Mouse (Mus musculus) liver, postnatal 0 days (tissue): ENCODE results near the gene Ddias. TPM values are rescaled to one million over a fixed set of nuclear protein-coding genes. Genes with fewer than 3 reads are reported as not detected.

Experiments used
- ATAC-seq: fragments of 200-750 bp; cut with Nextera tagmentation; 2 replicates; pipeline ENCODE4 v1.8.0; 2017; ENCODE audit warnings: mild to moderate bottlenecking, moderate library complexity
- DNase-seq: peaks from one replicate; pipeline ENCODE4 v3.0.0-alpha.2; 2016
- H3K27ac ChIP-seq: fragments of 300-500 bp; sonication (generic); 2 replicates; pipeline ENCODE4 v1.5.1; 2014; ENCODE audit warnings: antibody characterized with exemption, moderate library complexity, mild to moderate bottlenecking, low read depth
- H3K27me3 ChIP-seq: fragments of 300-500 bp; sonication (generic); 2 replicates; pipeline ENCODE4 v1.6.1; 2014; ENCODE audit warnings: low read length, control low read depth, mixed read lengths; ENCODE audit not compliant: insufficient read depth
- H3K36me3 ChIP-seq: fragments of 300-500 bp; sonication (generic); replicated peaks from 2 replicates; pipeline ENCODE4 v1.6.1; 2014; ENCODE audit warnings: mild to moderate bottlenecking, control low read depth, low read length, moderate library complexity, mixed read lengths; ENCODE audit not compliant: insufficient read depth
- H3K4me1 ChIP-seq: fragments of 300-500 bp; sonication (generic); 2 replicates; pipeline ENCODE4 v1.6.1; 2014; ENCODE audit warnings: antibody characterized with exemption, mild to moderate bottlenecking, control low read depth; ENCODE audit not compliant: insufficient read depth
- H3K4me2 ChIP-seq: fragments of 300-500 bp; sonication (generic); 2 replicates; pipeline ENCODE4 v1.6.1; 2014; ENCODE audit warnings: low read depth, mild to moderate bottlenecking, low read length, moderate library complexity, mixed read lengths
- H3K4me3 ChIP-seq: fragments of 300-500 bp; sonication (generic); 2 replicates; pipeline ENCODE4 v1.5.1; 2014; ENCODE audit warnings: low read depth, low read length
- H3K9ac ChIP-seq: fragments of 300-500 bp; sonication (generic); replicated peaks from 2 replicates; pipeline ENCODE4 v1.6.1; 2014; ENCODE audit warnings: mild to moderate bottlenecking, moderate library complexity
- H3K9me3 ChIP-seq: fragments of 300-500 bp; sonication (generic); 2 replicates; pipeline ENCODE4 v1.6.1; 2016; ENCODE audit warnings: mild to moderate bottlenecking, control low read depth, low read length, mixed read lengths
- CTCF ChIP-seq: sonication (generic); IDR thresholded peaks from 2 replicates; pipeline ENCODE4 v1.5.1; 2016; ENCODE audit warnings: antibody characterized with exemption, low read depth
- EP300 ChIP-seq: IDR thresholded peaks from 2 replicates; pipeline ENCODE4 v1.6.1; 2016; ENCODE audit warnings: antibody characterized with exemption, low read depth, mild to moderate bottlenecking
- WGBS: fragments of 180-500 bp; shearing (Covaris S2); extraction: QIAGEN DNeasy Blood & Tissue Kit; methylation state at CpG from one replicate; pipeline ENCODE4 v1.1.7; 2014; ENCODE audit not compliant: insufficient replicate concordance; 5-methylcytosine and 5-hydroxymethylcytosine counted together
- polyA plus RNA-seq: library from polyadenylated mRNA; unstranded; fragments of >200 nt; fragmentation: Nextera tagmentation; extraction: Ambion mirVana; gene quantifications from 2 replicates; pipeline ENCODE4 v1.2.1, GENCODE M21; 2015

The Ddias gene
- polyA plus RNA-seq, 1 experiment from 2014 or later: 3.9 TPM

DNA sequence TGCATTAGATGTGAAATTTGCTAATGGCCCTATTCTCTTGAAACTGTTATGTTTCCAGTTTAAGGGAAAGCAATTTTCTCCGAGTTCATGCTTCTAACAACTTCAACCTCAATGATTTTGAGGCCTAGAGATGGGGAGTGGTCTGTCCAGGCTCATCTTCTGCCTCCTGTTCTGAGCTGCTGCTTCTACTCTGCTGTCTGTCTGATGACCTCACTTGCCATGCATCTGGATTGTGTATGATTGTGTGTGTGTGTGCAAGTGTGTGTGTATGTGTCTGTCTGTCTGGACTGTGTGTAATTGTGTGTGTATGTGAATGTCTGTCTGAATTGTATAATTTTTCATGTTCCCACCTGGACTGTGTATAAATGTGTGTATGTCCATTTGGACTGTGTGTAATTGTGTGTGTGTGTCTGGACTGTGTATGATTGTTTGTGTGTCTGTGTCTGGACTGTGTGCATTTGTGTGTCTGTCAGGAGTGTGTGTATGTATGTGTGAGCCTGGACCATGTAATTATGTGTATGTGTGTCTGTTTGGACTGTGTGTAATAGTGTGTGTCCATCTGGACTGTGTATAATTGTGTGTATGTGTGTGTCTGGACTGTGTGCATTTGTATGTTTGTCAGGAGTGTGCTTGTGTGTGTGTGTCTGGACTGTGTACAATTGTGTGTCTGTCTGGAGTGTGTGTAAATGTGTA lies 51.5 kb downstream of the Ddias start:
- ATAC-seq: no peak
- H3K4me2 ChIP-seq: peak overlapping the region; percentile 59
- H3K27ac ChIP-seq: no peak overlapping the region

DNA sequence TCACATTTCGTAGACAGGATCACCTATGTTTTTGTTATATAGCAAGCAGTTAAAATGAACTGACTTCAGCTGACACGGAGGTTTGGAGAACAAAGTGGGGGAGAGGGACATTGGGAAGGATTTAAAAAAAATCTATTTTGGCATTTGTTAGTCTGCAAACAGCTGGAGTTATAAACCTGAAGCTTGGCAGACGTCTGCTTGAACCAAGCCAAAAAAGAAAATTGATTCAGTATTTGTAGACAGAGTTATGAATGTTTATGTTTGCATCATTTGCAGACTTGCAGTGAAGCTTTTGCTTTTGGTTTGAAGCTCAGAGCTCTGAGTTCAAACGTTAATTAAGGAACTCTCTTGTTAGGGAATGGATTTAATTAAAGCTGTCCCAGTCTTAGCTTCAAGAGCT lies 52.2 kb downstream of the Ddias start:
- Histone ChIP-seq H3K9ac (no peak overlapping the region; the same call in 1 of the 2 replicates), H3K4me2 (peak overlapping the region; percentile 59), H3K9me3 (no peaks in the 10 kb centered on the region), H3K4me1 (peaks cover 4% of the 10 kb centered on the region; the same call in 1 of the 2 replicates), H3K27me3 (no peaks in the 10 kb centered on the region), H3K36me3 (no peaks in the 10 kb centered on the region; the same call in 1 of the 2 replicates), H3K27ac (no peak overlapping the region), H3K4me3 (peak overlapping the region; percentile 11)
- ATAC-seq (no peak), DNase-seq (no peak)
- 52% methylated on average over 4 of the region's 4 CpGs for WGBS
- TF ChIP-seq EP300 (peak; percentile 16; the same call in 1 of the 2 replicates), CTCF (no peak)

More for the DNA sequence above, 51.5 kb downstream of the Ddias start:
- Histone ChIP-seq H3K9ac (no peak overlapping the region; the same call in 1 of the 2 replicates), H3K4me1 (peaks cover 4% of the 10 kb centered on the region; the same call in 1 of the 2 replicates), H3K27me3 (no peaks in the 10 kb centered on the region), H3K9me3 (no peaks in the 10 kb centered on the region), H3K36me3 (no peaks in the 10 kb centered on the region; the same call in 1 of the 2 replicates), H3K4me3 (0 out of 2 replicates have a peak overlapping the region, but pooled peaks have one; percentile 11)
- TF ChIP-seq EP300 (no peak), CTCF (no peak)
- WGBS: 69% methylated on average over 1 of the region's 1 CpGs
- no peak for DNase-seq

DNA sequence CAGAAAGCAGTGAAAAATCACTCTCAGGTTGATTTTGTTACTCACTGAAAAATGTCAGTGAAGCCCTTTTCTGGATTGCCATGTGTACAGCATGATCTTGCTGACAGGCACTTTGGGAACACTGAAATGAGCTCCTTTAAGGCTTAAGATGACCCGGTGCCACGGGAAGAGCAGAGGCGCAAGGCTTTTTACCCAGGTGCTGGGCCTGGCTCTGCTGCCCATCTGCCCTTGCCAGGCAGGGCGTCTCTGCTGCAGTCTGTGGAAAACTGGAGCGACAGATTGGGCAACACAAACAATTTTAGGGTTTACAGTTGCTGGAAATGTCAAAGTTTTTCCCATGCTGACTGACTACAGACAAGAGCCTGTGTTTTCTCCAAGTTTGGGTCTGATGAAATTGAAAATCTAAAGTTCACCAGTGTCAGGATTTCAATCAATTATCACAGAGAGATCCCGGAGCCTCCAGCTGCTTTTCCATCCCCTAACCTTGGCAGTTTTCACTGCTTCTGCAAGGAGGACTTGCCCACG lies 53.0 kb downstream of the Ddias start:
- Histone ChIP-seq H3K9ac (peak overlapping the region; percentile 42; the same call in 1 of the 2 replicates), H3K27ac (peak overlapping the region; percentile 39; the same call in 1 of the 2 replicates), H3K4me3 (peak overlapping the region; percentile 11), H3K4me2 (peak overlapping the region; percentile 59), H3K27me3 (no peaks in the 10 kb centered on the region), H3K9me3 (no peaks in the 10 kb centered on the region), H3K4me1 (peaks cover 4% of the 10 kb centered on the region; the same call in 1 of the 2 replicates), H3K36me3 (no peaks in the 10 kb centered on the region; the same call in 1 of the 2 replicates)
- TF ChIP-seq CTCF (no peak), EP300 (no peak)
- DNase-seq (no peak), ATAC-seq (no peak)
- 61% methylated on average over 7 of the region's 7 CpGs for WGBS

DNA sequence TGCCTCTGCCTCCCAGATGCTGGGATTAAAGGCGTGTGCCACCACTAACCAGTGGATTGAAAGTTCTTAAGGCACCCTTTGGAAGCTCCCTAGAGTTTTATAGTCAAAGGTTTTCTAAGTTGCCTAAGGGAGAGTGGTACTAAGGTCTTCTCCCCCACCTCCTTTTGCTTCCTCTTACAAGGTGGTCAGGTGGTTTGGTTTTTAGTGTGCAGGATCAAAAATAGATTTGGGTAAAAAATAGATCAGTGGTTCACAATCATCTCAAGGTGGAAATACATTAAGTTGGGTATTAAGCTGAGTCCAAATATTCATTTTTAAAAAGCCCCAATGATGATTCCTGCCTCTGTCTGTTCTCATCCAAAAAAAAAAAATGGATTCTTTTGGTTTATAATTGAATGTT lies 53.6 kb downstream of the Ddias start:
- H3K27me3 ChIP-seq: no peaks in the 10 kb centered on the region
- no peak overlapping the region for H3K9ac ChIP-seq
- H3K4me3 ChIP-seq: peak overlapping the region; percentile 11; the same call in 1 of the 2 replicates
- TF ChIP-seq CTCF (no peak), EP300 (no peak)
- DNase-seq (no peak), ATAC-seq (no peak)
- peak overlapping the region; percentile 39; the same call in 1 of the 2 replicates for H3K27ac ChIP-seq
- H3K36me3 ChIP-seq: no peaks in the 10 kb centered on the region; the same call in 1 of the 2 replicates
- H3K9me3 ChIP-seq: no peaks in the 10 kb centered on the region
- WGBS: 78% methylated on average over 1 of the region's 1 CpGs
- peaks cover 4% of the 10 kb centered on the region; the same call in 1 of the 2 replicates for H3K4me1 ChIP-seq
- H3K4me2 ChIP-seq: peak overlapping the region; percentile 59

DNA sequence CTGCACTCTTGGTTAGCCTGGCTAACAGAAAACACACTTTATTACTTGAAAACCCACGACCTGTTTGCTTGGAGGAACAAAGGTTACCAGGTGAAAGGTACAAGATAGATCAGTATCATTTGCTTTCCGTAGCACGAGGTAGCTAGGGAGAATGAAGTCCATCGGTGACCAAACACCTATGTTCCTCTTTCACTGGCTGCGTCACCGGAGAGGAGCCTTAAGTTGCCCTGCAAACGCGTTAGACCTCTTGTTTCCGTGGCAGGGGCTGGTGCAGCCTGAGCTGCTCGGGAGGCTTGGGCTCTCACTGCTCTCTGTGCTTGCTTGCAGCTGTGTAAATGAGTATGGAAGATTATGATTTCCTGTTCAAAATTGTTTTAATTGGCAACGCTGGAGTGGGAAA lies 54.4 kb downstream of the Ddias start:
- 55% methylated on average over 11 of the region's 11 CpGs for WGBS
- peaks cover 4% of the 10 kb centered on the region; the same call in 1 of the 2 replicates for H3K4me1 ChIP-seq
- 0 out of 2 replicates have a peak overlapping the region, but pooled peaks have one; percentile 0 for H3K4me2 ChIP-seq
- peak overlapping the region; percentile 71; the same call in 1 of the 2 replicates for H3K27ac ChIP-seq
- no peaks in the 10 kb centered on the region; the same call in 1 of the 2 replicates for H3K36me3 ChIP-seq
- TF ChIP-seq CTCF (no peak), EP300 (0 out of 2 replicates have a peak, but pooled peaks have one; percentile 21)
- no peak overlapping the region for H3K9ac ChIP-seq
- peak; percentile 35 for DNase-seq
- H3K9me3 ChIP-seq: no peaks in the 10 kb centered on the region
- no peaks in the 10 kb centered on the region for H3K27me3 ChIP-seq
- H3K4me3 ChIP-seq: no peak overlapping the region; the same call in 1 of the 2 replicates
- peak; percentile 79 for ATAC-seq

DNA sequence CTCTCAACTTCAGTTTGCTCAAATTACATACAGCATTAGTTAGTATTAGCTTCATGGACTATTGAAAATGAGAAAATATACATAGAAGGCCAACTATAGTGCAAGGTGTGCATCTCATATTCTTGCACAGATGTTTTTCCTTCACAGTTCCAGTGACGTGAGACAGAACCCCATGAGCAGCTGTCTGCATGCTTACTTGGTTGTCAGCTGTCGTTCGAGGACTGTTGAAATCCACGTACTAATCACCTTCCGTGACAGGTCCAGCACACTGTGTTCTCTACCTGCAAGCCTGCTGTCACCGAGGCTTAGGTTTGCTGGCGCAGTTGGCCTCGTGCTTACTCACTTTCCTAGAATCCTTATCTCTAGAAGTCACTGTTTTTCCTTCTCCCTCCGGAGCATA lies 56.2 kb downstream of the Ddias start:
- H3K9me3 ChIP-seq: no peaks in the 10 kb centered on the region
- H3K4me2 ChIP-seq: no peak overlapping the region
- no peaks in the 10 kb centered on the region for H3K27me3 ChIP-seq
- peak overlapping the region; percentile 39; the same call in 1 of the 2 replicates for H3K27ac ChIP-seq
- DNase-seq (no peak), ATAC-seq (peak; percentile 59)
- TF ChIP-seq EP300: 0 out of 2 replicates have a peak, but pooled peaks have one; percentile 38
- no peak for TF ChIP-seq CTCF
- peaks cover 4% of the 10 kb centered on the region; the same call in 1 of the 2 replicates for H3K4me1 ChIP-seq
- no peak overlapping the region for H3K9ac ChIP-seq
- WGBS: 72% methylated on average over 9 of the region's 9 CpGs
- no peaks in the 10 kb centered on the region for H3K36me3 ChIP-seq
- no peak overlapping the region for H3K4me3 ChIP-seq
